Mouse (Mus musculus) stomach, postnatal 0 days (tissue): ENCODE data around the gene Stk38l.

ENCODE experiments used
- CTCF ChIP-seq: IDR thresholded peaks from 2 replicates; pipeline ENCODE4 v1.5.1; 2016; ENCODE audit warnings: antibody characterized with exemption, low read depth, mild to moderate bottlenecking, moderate library complexity
- EP300 ChIP-seq: optimal IDR thresholded peaks from 2 replicates; pipeline ENCODE3; 2016; ENCODE audit warnings: antibody characterized with exemption

- TF ChIP-seq CTCF (no peak), EP300 (no peak)
Measured at GRCm38 (mm10) chr6:146732676-146733075, 7.9 kb downstream of the Stk38l start.
